Mouse (Mus musculus): Measurements from ENCODE around the gene Bloc1s5.

The Bloc1s5 gene

DNA sequence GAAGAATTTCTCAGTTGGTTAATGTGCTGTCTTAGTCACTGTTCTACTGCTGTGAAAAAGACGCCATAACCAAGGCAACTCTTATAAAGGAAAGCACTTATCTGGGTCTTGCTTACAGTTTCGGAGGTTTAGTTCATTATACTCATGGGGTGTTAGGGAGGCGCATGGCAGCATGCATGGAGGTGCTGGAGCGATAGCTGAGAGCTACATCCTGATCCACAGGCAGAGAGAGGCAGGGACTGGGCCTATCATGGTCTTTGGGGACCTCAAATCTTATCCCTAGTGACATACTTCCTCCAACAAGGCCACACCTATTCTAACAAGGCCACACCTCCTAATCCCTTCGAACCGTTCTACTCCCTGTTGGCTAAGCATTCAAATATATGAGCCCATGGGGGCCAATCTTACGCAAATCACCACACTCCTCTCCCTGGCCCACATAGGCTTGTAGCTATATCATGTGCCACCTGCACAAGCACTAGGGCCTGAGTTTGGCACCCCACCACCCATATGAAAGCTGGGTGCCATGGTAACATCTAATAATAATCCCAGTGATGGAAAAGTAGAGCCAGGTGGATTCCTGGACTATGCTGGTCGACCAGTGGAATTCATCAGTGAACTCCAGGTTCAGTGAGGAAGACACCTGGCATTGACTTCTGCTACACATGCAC, 91.3 kb downstream of the Bloc1s5 start:
- POLR2A ChIA-PET = interaction anchor here in 1 of 4 experiments (0.7 kb wide), 1 partner anchor 15 kb away, joined by 3 read pairs; the partner anchor contains the start of gene Txndc5
- CTCF ChIA-PET = interaction anchor here in 1 of 4 experiments (0.6 kb wide), 1 partner anchor 326 kb away, joined by 5 read pairs; no protein-coding TSS in a partner anchor

All from embryonic stem cell, embryonic (primary cell).